Mouse (Mus musculus) midbrain, embryonic 16.5 days (tissue): ENCODE results near the gene Cby1. TPM values are rescaled to one million over a fixed set of nuclear protein-coding genes. Genes with fewer than 3 reads are reported as not detected.

Experiments used
- ATAC-seq: fragments of 200-750 bp; cut with Nextera tagmentation; 2 replicates; pipeline ENCODE4 v1.8.0; 2017; ENCODE audit warnings: moderate TSS enrichment
- H3K27ac ChIP-seq: fragments of 300-500 bp; sonication (generic); 2 replicates; pipeline ENCODE4 v1.5.1; 2014; ENCODE audit warnings: mild to moderate bottlenecking, low read length, mixed read lengths
- H3K27me3 ChIP-seq: fragments of 300-500 bp; sonication (generic); 2 replicates; pipeline ENCODE4 v1.6.1; 2014; ENCODE audit warnings: low read depth, low read length, mixed read lengths; ENCODE audit not compliant: control insufficient read depth, insufficient read depth
- H3K36me3 ChIP-seq: fragments of 300-500 bp; sonication (generic); 2 replicates; pipeline ENCODE4 v1.6.1; 2014; ENCODE audit warnings: mild to moderate bottlenecking, low read length, moderate library complexity, mixed read lengths; ENCODE audit not compliant: control insufficient read depth, insufficient read depth
- H3K4me1 ChIP-seq: fragments of 300-500 bp; sonication (generic); 2 replicates; pipeline ENCODE4 v1.6.1; 2014; ENCODE audit warnings: mild to moderate bottlenecking, low read length, mixed read lengths; ENCODE audit not compliant: control insufficient read depth, insufficient read depth
- H3K4me2 ChIP-seq: fragments of 300-500 bp; sonication (generic); 2 replicates; pipeline ENCODE4 v1.6.1; 2014; ENCODE audit warnings: mild to moderate bottlenecking, low read length, mixed read lengths
- H3K4me3 ChIP-seq: fragments of 300-500 bp; sonication (generic); 2 replicates; pipeline ENCODE4 v1.5.1; 2014; ENCODE audit warnings: low read depth, mild to moderate bottlenecking, low read length, moderate library complexity, mixed read lengths
- H3K9ac ChIP-seq: fragments of 300-500 bp; sonication (generic); 2 replicates; pipeline ENCODE4 v1.6.1; 2014; ENCODE audit warnings: low read depth, low read length, mixed read lengths
- H3K9me3 ChIP-seq: fragments of 300-500 bp; sonication (generic); replicated peaks from 2 replicates; pipeline ENCODE4 v1.6.1; 2014; ENCODE audit warnings: mild to moderate bottlenecking, low read length, mixed read lengths; ENCODE audit not compliant: control insufficient read depth, poor library complexity, severe bottlenecking
- WGBS: fragments of 180-500 bp; shearing (Covaris S2); extraction: QIAGEN DNeasy Blood & Tissue Kit; methylation state at CpG from one replicate; pipeline ENCODE4 v1.1.7; 2014; 5-methylcytosine and 5-hydroxymethylcytosine counted together
- polyA plus RNA-seq: library from polyadenylated mRNA; unstranded; fragments of >200 nt; fragmentation: Nextera tagmentation; extraction: Ambion mirVana; gene quantifications from 2 replicates; pipeline ENCODE4 v1.2.1, GENCODE M21; 2015

The Cby1 gene
- polyA plus RNA-seq, 1 experiment from 2014 or later, result 105 TPM

- Histone ChIP-seq H3K4me1 (peaks cover 31% of the 10 kb centered on the region), H3K4me3 (no peak overlapping the region), H3K27ac (no peak overlapping the region), H3K27me3 (no peaks in the 10 kb centered on the region), H3K9me3 (no peaks in the 10 kb centered on the region), H3K9ac (no peak overlapping the region), H3K36me3 (no peaks in the 10 kb centered on the region), H3K4me2 (peak overlapping the region; percentile 95; the same call in 1 of the 2 replicates)
- ATAC-seq, result no peak
- 61% methylated on average over 5 of the region's 5 CpGs for WGBS
Measured at GRCm38 (mm10) chr15:79692334-79692733, 33.3 kb downstream of the Cby1 start.

- H3K27me3 ChIP-seq, result no peaks in the 10 kb centered on the region
- no peaks in the 10 kb centered on the region for H3K9me3 ChIP-seq
- no peak overlapping the region for H3K4me2 ChIP-seq
- no peak overlapping the region for H3K4me3 ChIP-seq
- ATAC-seq, result no peak
- H3K4me1 ChIP-seq, result peaks cover 26% of the 10 kb centered on the region
- no peaks in the 10 kb centered on the region for H3K36me3 ChIP-seq
- no peak overlapping the region for H3K9ac ChIP-seq
- 93% methylated on average over 11 of the region's 11 CpGs for WGBS
- no peak overlapping the region for H3K27ac ChIP-seq
Measured at GRCm38 (mm10) chr15:79693740-79694139, 34.7 kb downstream of the Cby1 start.

- Histone ChIP-seq H3K9ac (no peak overlapping the region), H3K27ac (no peak overlapping the region), H3K4me3 (no peak overlapping the region), H3K9me3 (no peaks in the 10 kb centered on the region), H3K4me2 (no peak overlapping the region), H3K36me3 (no peaks in the 10 kb centered on the region), H3K27me3 (no peaks in the 10 kb centered on the region), H3K4me1 (peaks cover 24% of the 10 kb centered on the region)
- no peak for ATAC-seq
- 87% methylated on average over 4 of the region's 4 CpGs for WGBS
Measured at GRCm38 (mm10) chr15:79694512-79694911, 35.5 kb downstream of the Cby1 start.

GRCm38 (mm10) chr15:79695516-79695915 lies 36.5 kb downstream of the Cby1 start:
- ATAC-seq, result no peak
- 75% methylated on average over 3 of the region's 3 CpGs for WGBS
- H3K4me2 ChIP-seq, result no peak overlapping the region
- no peaks in the 10 kb centered on the region for H3K27me3 ChIP-seq
- no peaks in the 10 kb centered on the region for H3K9me3 ChIP-seq
- peaks cover 21% of the 10 kb centered on the region for H3K4me1 ChIP-seq
- H3K9ac ChIP-seq, result no peak overlapping the region
- no peaks in the 10 kb centered on the region for H3K36me3 ChIP-seq
- no peak overlapping the region for H3K4me3 ChIP-seq
- no peak overlapping the region for H3K27ac ChIP-seq

- Histone ChIP-seq H3K9ac (no peak overlapping the region), H3K27ac (no peak overlapping the region), H3K4me1 (peaks cover 20% of the 10 kb centered on the region), H3K27me3 (no peaks in the 10 kb centered on the region), H3K9me3 (no peaks in the 10 kb centered on the region), H3K4me3 (no peak overlapping the region), H3K36me3 (no peaks in the 10 kb centered on the region), H3K4me2 (no peak overlapping the region)
- no peak for ATAC-seq
- WGBS, result 95% methylated on average over 2 of the region's 2 CpGs
Measured at GRCm38 (mm10) chr15:79696508-79696907, 37.5 kb downstream of the Cby1 start.

GRCm38 (mm10) chr15:79697011-79697410 lies 38.0 kb downstream of the Cby1 start:
- H3K27ac ChIP-seq, result no peak overlapping the region
- no peak overlapping the region for H3K4me3 ChIP-seq
- no peak overlapping the region for H3K4me2 ChIP-seq
- peaks cover 15% of the 10 kb centered on the region for H3K4me1 ChIP-seq
- WGBS, result 63% methylated on average over 6 of the region's 6 CpGs
- no peaks in the 10 kb centered on the region for H3K27me3 ChIP-seq
- H3K9me3 ChIP-seq, result no peaks in the 10 kb centered on the region
- no peak overlapping the region for H3K9ac ChIP-seq
- no peak for ATAC-seq
- H3K36me3 ChIP-seq, result no peaks in the 10 kb centered on the region

GRCm38 (mm10) chr15:79697558-79698187 lies 38.7 kb downstream of the Cby1 start:
- 81% methylated on average over 9 of the region's 9 CpGs for WGBS
- Histone ChIP-seq H3K36me3 (no peaks in the 10 kb centered on the region), H3K4me3 (no peak overlapping the region), H3K9me3 (no peaks in the 10 kb centered on the region), H3K4me2 (no peak overlapping the region), H3K27ac (no peak overlapping the region), H3K4me1 (peaks cover 9% of the 10 kb centered on the region), H3K27me3 (no peaks in the 10 kb centered on the region), H3K9ac (no peak overlapping the region)
- no peak for ATAC-seq

- Histone ChIP-seq H3K27ac (no peak overlapping the region), H3K36me3 (peaks cover 19% of the 10 kb centered on the region)
Measured at GRCm38 (mm10) chr15:79706603-79707214, 47.7 kb downstream of the Cby1 start.

GRCm38 (mm10) chr15:79708229-79708822 lies 49.3 kb downstream of the Cby1 start:
- WGBS, result 89% methylated on average over 5 of the region's 5 CpGs
- Histone ChIP-seq H3K4me1 (no peaks in the 10 kb centered on the region), H3K9me3 (no peaks in the 10 kb centered on the region), H3K36me3 (peaks cover 29% of the 10 kb centered on the region), H3K4me3 (no peak overlapping the region), H3K4me2 (no peak overlapping the region), H3K27me3 (no peaks in the 10 kb centered on the region), H3K9ac (no peak overlapping the region), H3K27ac (no peak overlapping the region)
- ATAC-seq, result no peak

More at GRCm38 (mm10) chr15:79706603-79707214, 47.7 kb downstream of the Cby1 start:
- Histone ChIP-seq H3K9ac (no peak overlapping the region), H3K9me3 (no peaks in the 10 kb centered on the region), H3K4me3 (no peak overlapping the region), H3K27me3 (no peaks in the 10 kb centered on the region), H3K4me2 (no peak overlapping the region), H3K4me1 (no peaks in the 10 kb centered on the region)
- 85% methylated on average over 17 of the region's 17 CpGs for WGBS
- ATAC-seq, result no peak
